Mouse (Mus musculus) heart, adult 2 months (tissue): ENCODE measurements around the gene Lpgat1.

Experiments
- CTCF ChIP-seq: fragments of 200-600 bp; IDR thresholded peaks from 2 replicates; pipeline ENCODE4 v1.8.1; 2022; ENCODE audit warnings: antibody characterized with exemption, mild to moderate bottlenecking, moderate library complexity
- EP300 ChIP-seq: fragments of 200-500 bp; IDR thresholded peaks from 2 replicates; pipeline ENCODE4 v1.6.1; 2011; ENCODE audit warnings: low read depth, low read length, control low read depth; ENCODE audit not compliant: insufficient read depth
- POLR2A ChIP-seq: fragments of 200-500 bp; IDR thresholded peaks from 2 replicates; pipeline ENCODE4 v1.6.1; 2011; ENCODE audit warnings: mild to moderate bottlenecking, low read depth, low read length, control low read depth; ENCODE audit not compliant: insufficient read depth

DNA sequence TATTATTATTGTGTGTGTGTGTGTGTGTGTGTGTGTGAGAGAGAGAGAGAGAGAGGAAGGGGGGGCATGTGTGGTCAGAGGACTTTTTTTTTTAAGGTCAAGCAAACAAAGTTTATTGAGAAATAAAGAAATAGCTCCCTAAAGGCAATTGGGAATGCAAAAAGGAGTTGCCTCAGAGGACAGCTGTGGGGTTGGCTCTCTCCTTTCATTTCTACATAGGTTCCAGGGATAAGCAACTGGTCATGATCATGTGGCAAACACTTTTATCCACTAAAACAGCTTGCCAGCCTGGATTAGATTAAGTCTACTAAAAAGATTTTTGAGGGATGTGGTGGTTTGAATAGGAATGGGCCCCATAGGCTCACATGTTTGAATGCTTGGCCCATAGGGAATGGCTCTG, 18.8 kb downstream of the Lpgat1 start:
- TF ChIP-seq POLR2A (no peak), CTCF (no peak), EP300 (no peak)
